Mouse (Mus musculus): ENCODE results near the gene Rem2.
A peak's percentile ranks its signal among the peaks of the same experiment; 100 is the strongest.

Gene Rem2

GRCm38 (mm10) chr14:54492345-54493131 is 16.6 kb downstream of the Rem2 start:
- DNase-seq (ENCODE audit: low spot score in 2 of 2) = peak; percentile 41 to 42

- no peak for DNase-seq (ENCODE audit: low spot score in 2 of 2)
These were observed 17.3 kb downstream of the Rem2 start for GRCm38 (mm10) chr14:54493236-54493635.

GRCm38 (mm10) chr14:54494234-54494633 is 18.3 kb downstream of the Rem2 start:
- DNase-seq (ENCODE audit: low spot score in 2 of 2) = peak; percentile 76 to 79

- no peak for DNase-seq (ENCODE audit: low spot score in 2 of 2)
These were observed 20.8 kb downstream of the Rem2 start for GRCm38 (mm10) chr14:54496706-54497105.

GRCm38 (mm10) chr14:54499330-54499729 is 23.4 kb downstream of the Rem2 start:
- DNase-seq (ENCODE audit: low spot score in 2 of 2) = no peak

- no peak for DNase-seq (ENCODE audit: low spot score in 2 of 2)
These were observed 25.5 kb downstream of the Rem2 start for GRCm38 (mm10) chr14:54501365-54501764.

GRCm38 (mm10) chr14:54503092-54503491 is 27.2 kb downstream of the Rem2 start:
- no peak for DNase-seq (ENCODE audit: low spot score in 2 of 2)

- no peak for DNase-seq (ENCODE audit: low spot score in 2 of 2)
These were observed 33.9 kb downstream of the Rem2 start for GRCm38 (mm10) chr14:54509774-54510173.

- DNase-seq (ENCODE audit: low spot score in 2 of 2) = no peak
These were observed 40.9 kb downstream of the Rem2 start for GRCm38 (mm10) chr14:54516710-54517310.

GRCm38 (mm10) chr14:54523600-54523999 is 47.7 kb downstream of the Rem2 start:
- no peak for DNase-seq (ENCODE audit: low spot score in 2 of 2)

GRCm38 (mm10) chr14:54527227-54528006 is 51.5 kb downstream of the Rem2 start:
- DNase-seq (ENCODE audit: low spot score in 2 of 2) = no peak

GRCm38 (mm10) chr14:54528007-54528393 is 52.1 kb downstream of the Rem2 start:
- DNase-seq (ENCODE audit: low spot score in 2 of 2) = no peak

GRCm38 (mm10) chr14:54528446-54529111 is 52.7 kb downstream of the Rem2 start:
- DNase-seq (ENCODE audit: low spot score in 2 of 2) = peak; percentile 70 to 78
